Mouse (Mus musculus) liver, embryonic 16.5 days (tissue): ENCODE results near the gene Gm28053. TPM values are rescaled to one million over a fixed set of nuclear protein-coding genes. Genes with fewer than 3 reads are reported as not detected.

Experiments used
- ATAC-seq: fragments of 200-750 bp; cut with Nextera tagmentation; 2 replicates; pipeline ENCODE4 v1.8.0; 2017; ENCODE audit warnings: low read depth, mild to moderate bottlenecking, moderate number of reproducible peaks, moderate library complexity
- H3K27ac ChIP-seq: fragments of 300-500 bp; sonication (generic); 2 replicates; pipeline ENCODE4 v1.5.1; 2014; ENCODE audit warnings: mild to moderate bottlenecking, low read length
- H3K27me3 ChIP-seq: fragments of 300-500 bp; sonication (generic); 2 replicates; pipeline ENCODE4 v1.6.1; 2014; ENCODE audit warnings: low read depth, low read length, mixed read lengths; ENCODE audit not compliant: control insufficient read depth, insufficient read depth
- H3K36me3 ChIP-seq: fragments of 300-500 bp; sonication (generic); 2 replicates; pipeline ENCODE4 v1.6.1; 2014; ENCODE audit warnings: mild to moderate bottlenecking; ENCODE audit not compliant: control insufficient read depth, insufficient read depth
- H3K4me1 ChIP-seq: fragments of 300-500 bp; sonication (generic); 2 replicates; pipeline ENCODE4 v1.6.1; 2014; ENCODE audit warnings: low read depth, low read length, mixed read lengths; ENCODE audit not compliant: control insufficient read depth
- H3K4me2 ChIP-seq: fragments of 300-500 bp; sonication (generic); 2 replicates; pipeline ENCODE4 v1.6.1; 2014; ENCODE audit warnings: low read depth, low read length, mixed read lengths
- H3K4me3 ChIP-seq: fragments of 300-500 bp; sonication (generic); 2 replicates; pipeline ENCODE4 v1.5.1; 2014; ENCODE audit warnings: low read depth, mild to moderate bottlenecking, low read length
- H3K9ac ChIP-seq: fragments of 300-500 bp; sonication (generic); 2 replicates; pipeline ENCODE4 v1.6.1; 2014; ENCODE audit warnings: low read depth, low read length
- H3K9me3 ChIP-seq: fragments of 300-500 bp; sonication (generic); replicated peaks from 2 replicates; pipeline ENCODE4 v1.6.1; 2016; ENCODE audit warnings: low read length; ENCODE audit not compliant: control insufficient read depth
- WGBS: fragments of 180-500 bp; shearing (Covaris S2); extraction: QIAGEN DNeasy Blood & Tissue Kit; methylation state at CpG from one replicate; pipeline ENCODE4 v1.1.7; 2014; ENCODE audit not compliant: insufficient replicate concordance; 5-methylcytosine and 5-hydroxymethylcytosine counted together
- polyA plus RNA-seq: library from polyadenylated mRNA; unstranded; fragments of >200 nt; fragmentation: Nextera tagmentation; extraction: Ambion mirVana; gene quantifications from 2 replicates; pipeline ENCODE4 v1.2.1, GENCODE M21; 2015

The Gm28053 gene
- polyA plus RNA-seq: 0.40 TPM in 1 of 2 replicates, not detected in the other

GRCm38 (mm10) chr6:48718455-48718854, at the start of gene Gm28053, which contains the start of gene Gimap7:
Gene Gm28053, plus strand, starts transcription at chr6:48718607.
Gene Gimap7, plus strand, starts transcription at chr6:48718621.
- Histone ChIP-seq H3K27me3 (no peaks in the 10 kb centered on the region), H3K36me3 (no peaks in the 10 kb centered on the region), H3K4me2 (no peak within 1 kb of the TSS), H3K4me3 (no peak within 1 kb of the TSS), H3K9ac (no peak within 1 kb of the TSS), H3K4me1 (no peaks in the 10 kb centered on the region), H3K9me3 (no peaks in the 10 kb centered on the region), H3K27ac (no peak within 1 kb of the TSS)
- WGBS: 31% methylated on average over 2 of the region's 2 CpGs
- ATAC-seq: no peak

GRCm38 (mm10) chr6:48669446-48669969, 48.9 kb upstream of the Gm28053 start:
- Histone ChIP-seq H3K9me3 (no peaks in the 10 kb centered on the region), H3K36me3 (no peaks in the 10 kb centered on the region), H3K9ac (no peak overlapping the region), H3K4me1 (no peaks in the 10 kb centered on the region; the same call in none of the 2 replicates), H3K27me3 (no peaks in the 10 kb centered on the region), H3K4me2 (no peak overlapping the region), H3K27ac (no peak overlapping the region), H3K4me3 (no peak overlapping the region)
- no peak for ATAC-seq
- 42% methylated on average over 2 of the region's 2 CpGs for WGBS

- 79% methylated on average over 9 of the region's 9 CpGs for WGBS
- H3K4me3 ChIP-seq: no peak overlapping the region
- H3K9me3 ChIP-seq: no peaks in the 10 kb centered on the region
- H3K27ac ChIP-seq: no peak overlapping the region
- no peaks in the 10 kb centered on the region for H3K27me3 ChIP-seq
- no peaks in the 10 kb centered on the region for H3K36me3 ChIP-seq
- H3K4me1 ChIP-seq: peaks cover 12% of the 10 kb centered on the region
- no peak overlapping the region for H3K9ac ChIP-seq
- no peak overlapping the region for H3K4me2 ChIP-seq
- ATAC-seq: no peak
These were observed 43.9 kb upstream of the Gm28053 start for GRCm38 (mm10) chr6:48674291-48675058.

GRCm38 (mm10) chr6:48675400-48675930, 42.9 kb upstream of the Gm28053 start:
- Histone ChIP-seq H3K36me3 (no peaks in the 10 kb centered on the region), H3K9me3 (no peaks in the 10 kb centered on the region), H3K4me1 (peaks cover 12% of the 10 kb centered on the region), H3K9ac (peak overlapping the region; percentile 51), H3K27ac (peak overlapping the region; percentile 74), H3K27me3 (no peaks in the 10 kb centered on the region), H3K4me2 (peak overlapping the region; percentile 61), H3K4me3 (peak overlapping the region; percentile 62)
- 21% methylated on average over 10 of the region's 10 CpGs for whole genome bisulfite sequencing
- peak; percentile 39 for ATAC-seq

- Histone ChIP-seq H3K36me3 (no peaks in the 10 kb centered on the region), H3K9ac (peak within 1 kb of the TSS; percentile 51), H3K4me3 (peak within 1 kb of the TSS; percentile 62), H3K9me3 (no peaks in the 10 kb centered on the region), H3K27ac (peak within 1 kb of the TSS; percentile 74), H3K27me3 (no peaks in the 10 kb centered on the region), H3K4me1 (peaks cover 12% of the 10 kb centered on the region), H3K4me2 (peak within 1 kb of the TSS; percentile 61)
- ATAC-seq: peak; percentile 74
- WGBS: 4% methylated on average over 12 of the region's 13 CpGs
These were observed 42.2 kb upstream of the Gm28053 start, which contains the start of gene Gimap9 for GRCm38 (mm10) chr6:48675931-48676859. Gene Gimap9, plus strand, starts transcription at chr6:48676129.

- no peak for ATAC-seq
- 64% methylated on average over 5 of the region's 5 CpGs for WGBS
- peaks cover 12% of the 10 kb centered on the region for H3K4me1 ChIP-seq
- no peak overlapping the region for H3K27ac ChIP-seq
- H3K27me3 ChIP-seq: no peaks in the 10 kb centered on the region
- H3K9me3 ChIP-seq: no peaks in the 10 kb centered on the region
- peak overlapping the region; percentile 61 for H3K4me2 ChIP-seq
- H3K36me3 ChIP-seq: no peaks in the 10 kb centered on the region
- H3K9ac ChIP-seq: no peak overlapping the region
- H3K4me3 ChIP-seq: peak overlapping the region; percentile 62
These were observed 41.5 kb upstream of the Gm28053 start for GRCm38 (mm10) chr6:48676860-48677415.

- 73% methylated on average over 17 of the region's 17 CpGs for WGBS
- no peak for ATAC-seq
- Histone ChIP-seq H3K4me2 (no peak overlapping the region), H3K4me3 (no peak overlapping the region), H3K27me3 (no peaks in the 10 kb centered on the region), H3K9me3 (no peaks in the 10 kb centered on the region), H3K27ac (no peak overlapping the region), H3K4me1 (peaks cover 12% of the 10 kb centered on the region), H3K9ac (no peak overlapping the region), H3K36me3 (no peaks in the 10 kb centered on the region)
These were observed 40.7 kb upstream of the Gm28053 start for GRCm38 (mm10) chr6:48677492-48678345.

- Histone ChIP-seq H3K4me1 (peaks cover 12% of the 10 kb centered on the region), H3K9me3 (no peaks in the 10 kb centered on the region), H3K36me3 (no peaks in the 10 kb centered on the region), H3K27me3 (no peaks in the 10 kb centered on the region), H3K9ac (no peak overlapping the region), H3K4me2 (no peak overlapping the region), H3K27ac (no peak overlapping the region), H3K4me3 (no peak overlapping the region)
- no peak for ATAC-seq
- 27% methylated on average over 4 of the region's 4 CpGs for WGBS
These were observed 40.0 kb upstream of the Gm28053 start for GRCm38 (mm10) chr6:48678391-48678790.
